Mouse (Mus musculus) MEL (cell line): ENCODE data around the gene Tmem161a. TPM values are rescaled to one million over a fixed set of nuclear protein-coding genes. Genes with fewer than 3 reads are reported as not detected.

ENCODE experiments used
- DNase-seq: peaks from one replicate; pipeline ENCODE4 v3.0.0; 2011; ENCODE audit warnings: low read depth, low spot score
- H3K27ac ChIP-seq: 2 replicates; pipeline ENCODE4 v1.5.1; 2012; ENCODE audit warnings: low read depth, mild to moderate bottlenecking, control low read depth, low read length, moderate library complexity; ENCODE audit not compliant: control insufficient read depth
- H3K27me3 ChIP-seq, 2 experiments: fragments of 150-350 bp in 1 of 2; sonication (generic) in 1 of 2; 2 replicates each; pipeline ENCODE4 v1.6.1; 2012; ENCODE audit warnings: low read length in 2 of 2, mild to moderate bottlenecking in 2 of 2, improper control_type of control experiment in 1 of 2, moderate library complexity in 1 of 2; ENCODE audit not compliant: insufficient read depth in 2 of 2, control insufficient read depth in 1 of 2
- H3K36me3 ChIP-seq, 2 experiments: 2 replicates each; pipeline ENCODE4 v1.6.1; 2012 to 2014; ENCODE audit warnings: low read length in 2 of 2, improper control_type of control experiment in 1 of 2, inconsistent platforms in 1 of 2, mild to moderate bottlenecking in 1 of 2; ENCODE audit not compliant: insufficient read depth in 2 of 2, control insufficient read depth in 1 of 2
- H3K4me1 ChIP-seq, 2 experiments: fragments of 150-350 bp in 1 of 2; sonication (generic) in 1 of 2; 2 replicates each; pipeline ENCODE4 v1.6.1; 2012; ENCODE audit warnings: low read length in 2 of 2, improper control_type of control experiment in 1 of 2, mild to moderate bottlenecking in 1 of 2; ENCODE audit not compliant: insufficient read depth in 2 of 2, control insufficient read depth in 1 of 2
- H3K4me3 ChIP-seq, 2 experiments: fragments of 150-350 bp in 1 of 2; sonication (generic) in 1 of 2; 2 replicates each; pipeline ENCODE4 v1.5.1; 2012; ENCODE audit warnings: low read depth in 2 of 2, low read length in 2 of 2, mild to moderate bottlenecking in 2 of 2, moderate library complexity in 2 of 2, control low read depth in 1 of 2, improper control_type of control experiment in 1 of 2; ENCODE audit not compliant: control insufficient read depth in 1 of 2, insufficient read depth in 1 of 2
- H3K79me2 ChIP-seq: 2 replicates; pipeline ENCODE4 v1.6.1; 2012; ENCODE audit warnings: mild to moderate bottlenecking, low read length, moderate library complexity; ENCODE audit not compliant: control insufficient read depth, poor library complexity, insufficient read depth
- H3K9ac ChIP-seq: 2 replicates; pipeline ENCODE4 v1.6.1; 2012; ENCODE audit warnings: low read depth, mild to moderate bottlenecking, control low read depth, low read length, moderate library complexity; ENCODE audit not compliant: control insufficient read depth, poor library complexity, severe bottlenecking
- H3K9me3 ChIP-seq: fragments of 150-350 bp; sonication (generic); replicated peaks from 2 replicates; pipeline ENCODE4 v1.6.1; 2012; ENCODE audit warnings: mild to moderate bottlenecking, low read length, improper control_type of control experiment, moderate library complexity; ENCODE audit not compliant: insufficient read depth
- BHLHE40 ChIP-seq: IDR thresholded peaks from 2 replicates; pipeline ENCODE4 v1.6.1; 2012; ENCODE audit warnings: low read depth, mild to moderate bottlenecking, inconsistent platforms, low read length, improper control_type of control experiment, borderline replicate concordance
- CHD1 ChIP-seq: IDR thresholded peaks from 2 replicates; pipeline ENCODE4 v1.6.1; 2012; ENCODE audit warnings: low read depth, mild to moderate bottlenecking, inconsistent platforms, low read length, improper control_type of control experiment
- CHD2 ChIP-seq: IDR thresholded peaks from 2 replicates; pipeline ENCODE4 v1.6.1; 2011; ENCODE audit warnings: low read length, improper control_type of control experiment
- CTCF ChIP-seq, 3 experiments: IDR thresholded peaks in 2 of 3; conservative IDR thresholded peaks in 1 of 3; 2 replicates each; pipeline ENCODE4 v1.5.1; 2011 to 2012; ENCODE audit warnings: low read length in 3 of 3, low read depth in 2 of 3, mild to moderate bottlenecking in 2 of 3, improper control_type of control experiment in 1 of 3, inconsistent platforms in 1 of 3, mixed read lengths in 1 of 3, moderate library complexity in 1 of 3; ENCODE audit not compliant: control insufficient read depth in 1 of 3, insufficient read depth in 1 of 3, poor library complexity in 1 of 3, severe bottlenecking in 1 of 3
- ELF1 ChIP-seq: IDR thresholded peaks from 2 replicates; pipeline ENCODE4 v1.6.1; 2014; ENCODE audit warnings: low read depth, mild to moderate bottlenecking, inconsistent platforms, low read length, improper control_type of control experiment, moderate library complexity
- ETS1 ChIP-seq: IDR thresholded peaks from 2 replicates; pipeline ENCODE4 v1.6.1; 2012; ENCODE audit warnings: low read depth, mild to moderate bottlenecking, inconsistent platforms, low read length, improper control_type of control experiment, moderate library complexity
- GABPA ChIP-seq: IDR thresholded peaks from 2 replicates; pipeline ENCODE4 v1.6.1; 2012; ENCODE audit warnings: low read depth, mild to moderate bottlenecking, inconsistent platforms, low read length, improper control_type of control experiment, moderate library complexity
- GATA1 ChIP-seq: IDR thresholded peaks from 2 replicates; pipeline ENCODE4 v1.6.1; 2011; ENCODE audit warnings: low read depth, low read length, improper control_type of control experiment
- JUND ChIP-seq: IDR thresholded peaks from 2 replicates; pipeline ENCODE4 v1.6.1; 2011; ENCODE audit warnings: low read depth, mild to moderate bottlenecking, improper control_type of control experiment, low read length
- KAT2A ChIP-seq: conservative IDR thresholded peaks from 2 replicates; pipeline ENCODE4 v1.6.1; 2012; ENCODE audit warnings: low read depth, low read length, improper control_type of control experiment, inconsistent platforms
- MAFK ChIP-seq: IDR thresholded peaks from 2 replicates; pipeline ENCODE4 v1.6.1; 2011; ENCODE audit warnings: low read depth, mild to moderate bottlenecking, low read length, improper control_type of control experiment, borderline replicate concordance
- MAZ ChIP-seq: IDR thresholded peaks from 2 replicates; pipeline ENCODE4 v1.6.1; 2012; ENCODE audit warnings: low read depth, mild to moderate bottlenecking, inconsistent platforms, low read length, improper control_type of control experiment
- MXI1 ChIP-seq: IDR thresholded peaks from 2 replicates; pipeline ENCODE4 v1.6.1; 2011; ENCODE audit warnings: mild to moderate bottlenecking, low read depth, low read length, improper control_type of control experiment
- MYB ChIP-seq: IDR thresholded peaks from 2 replicates; pipeline ENCODE4 v1.6.1; 2011; ENCODE audit warnings: mild to moderate bottlenecking, low read depth, low read length, improper control_type of control experiment
- NRF1 ChIP-seq: IDR thresholded peaks from 2 replicates; pipeline ENCODE4 v1.6.1; 2014; ENCODE audit warnings: low read depth, mild to moderate bottlenecking, inconsistent platforms, low read length, improper control_type of control experiment, moderate library complexity; ENCODE audit not compliant: poor library complexity, insufficient read depth, severe bottlenecking
- POLR2A ChIP-seq, 2 experiments: IDR thresholded peaks; 2 replicates each; pipeline ENCODE4 v1.6.1; 2011 to 2012; ENCODE audit warnings: low read length in 2 of 2, mild to moderate bottlenecking in 2 of 2, control low read depth in 1 of 2, improper control_type of control experiment in 1 of 2, low read depth in 1 of 2, moderate library complexity in 1 of 2; ENCODE audit not compliant: control insufficient read depth in 1 of 2, insufficient read depth in 1 of 2, poor library complexity in 1 of 2
- RAD21 ChIP-seq: IDR thresholded peaks from 2 replicates; pipeline ENCODE4 v1.6.1; 2011; ENCODE audit warnings: mild to moderate bottlenecking, low read depth, low read length, improper control_type of control experiment
- RCOR1 ChIP-seq: IDR thresholded peaks from 2 replicates; pipeline ENCODE4 v1.6.1; 2012; ENCODE audit warnings: low read depth, mild to moderate bottlenecking, inconsistent platforms, low read length, improper control_type of control experiment
- SIN3A ChIP-seq: IDR thresholded peaks from 2 replicates; pipeline ENCODE4 v1.6.1; 2012; ENCODE audit warnings: low read length, improper control_type of control experiment, inconsistent platforms
- SMC3 ChIP-seq: IDR thresholded peaks from 2 replicates; pipeline ENCODE4 v1.6.1; 2011; ENCODE audit warnings: low read depth, low read length, improper control_type of control experiment
- TAL1 ChIP-seq: IDR thresholded peaks from 2 replicates; pipeline ENCODE4 v1.6.1; 2012; ENCODE audit warnings: mild to moderate bottlenecking, inconsistent platforms, low read length, moderate library complexity, mixed read lengths
- TBP ChIP-seq: IDR thresholded peaks from 2 replicates; pipeline ENCODE4 v1.8.0; 2011; ENCODE audit warnings: low read depth, low read length, improper control_type of control experiment
- TCF12 ChIP-seq: IDR thresholded peaks from 2 replicates; pipeline ENCODE4 v1.6.1; 2014; ENCODE audit warnings: low read depth, mild to moderate bottlenecking, inconsistent platforms, low read length, improper control_type of control experiment, moderate library complexity
- UBTF ChIP-seq: IDR thresholded peaks from 2 replicates; pipeline ENCODE4 v1.6.1; 2012; ENCODE audit warnings: low read depth, mild to moderate bottlenecking, inconsistent platforms, low read length, improper control_type of control experiment, moderate library complexity, borderline replicate concordance; ENCODE audit not compliant: insufficient read depth
- USF2 ChIP-seq, 2 experiments: IDR thresholded peaks; 2 replicates each; pipeline ENCODE4 v1.6.1; 2011 to 2012; ENCODE audit warnings: improper control_type of control experiment in 2 of 2, low read length in 2 of 2, borderline replicate concordance in 1 of 2, inconsistent platforms in 1 of 2, low read depth in 1 of 2, mild to moderate bottlenecking in 1 of 2; ENCODE audit not compliant: insufficient read depth in 1 of 2
- ZKSCAN1 ChIP-seq: IDR thresholded peaks from 2 replicates; pipeline ENCODE4 v1.6.1; 2012; ENCODE audit warnings: low read depth, mild to moderate bottlenecking, inconsistent platforms, low read length, improper control_type of control experiment, moderate library complexity
- polyA plus RNA-seq, 2 experiments: library from polyadenylated mRNA; stranded (reverse) in 1 of 2; unstranded in 1 of 2; fragments of >175 nt in 1 of 2; fragments of >200 nt in 1 of 2; gene quantifications; 2 replicates each; pipeline versions ENCODE4 v1.2.1 to v1.2.4; 2012; ENCODE audit warnings: low replicate concordance in 2 of 2, low read depth in 1 of 2; ENCODE audit not compliant: insufficient read length in 2 of 2, insufficient read depth in 1 of 2, missing spikeins in 1 of 2
- total RNA-seq: library from RNA; depleted of rRNA; stranded (reverse); fragments of 300-350 nt; gene quantifications from 2 replicates; pipeline ENCODE4 v1.2.3, GENCODE M21; 2012

Tmem161a gene
- total and polyA plus RNA-seq, 3 experiments = 50.7 to 51.4 TPM; not detected in 1

GRCm38 (mm10) chr8:70134086-70134485 lies 38.1 kb upstream of the Tmem161a start:
- no peak for DNase-seq
- Histone ChIP-seq H3K36me3 (peaks cover 0 to 5% of the 10 kb centered on the region in 2 experiments; a peak in 3 of 4 replicates), H3K9me3 (no peaks in the 10 kb centered on the region)

GRCm38 (mm10) chr8:70134931-70135330 lies 37.2 kb upstream of the Tmem161a start:
- DNase-seq = no peak
- Histone ChIP-seq H3K27me3 (no peaks in the 10 kb centered on the region), H3K79me2 (peaks cover 13% of the 10 kb centered on the region), H3K36me3 (peaks cover 0 to 5% of the 10 kb centered on the region in 2 experiments; a peak in 3 of 4 replicates), H3K4me3 (no peak overlapping the region), H3K9ac (no peak overlapping the region), H3K9me3 (no peaks in the 10 kb centered on the region), H3K27ac (no peak overlapping the region), H3K4me1 (peaks cover 4 to 15% of the 10 kb centered on the region in 2 experiments; a peak in 3 of 4 replicates)
- no peak for TF ChIP-seq GATA1
- no peak for TF ChIP-seq MAFK
- TF ChIP-seq RCOR1 = no peak
- TF ChIP-seq TBP = no peak
- no peak for TF ChIP-seq MXI1
- TF ChIP-seq ETS1 = no peak
- TF ChIP-seq ELF1 = no peak
- no peak for TF ChIP-seq NRF1
- TF ChIP-seq TAL1 = no peak
- TF ChIP-seq CTCF (IDR thresholded peaks at IDR 0.05 in 2 of 3, conservative IDR thresholded peaks at IDR 0.05 in 1 of 3; ENCODE audit: control insufficient read depth in 1 of 3, insufficient read depth in 1 of 3, low read depth in 2 of 3, low read length in 3 of 3, poor library complexity in 1 of 3, severe bottlenecking in 1 of 3) = no peak
- TF ChIP-seq SIN3A = no peak
- TF ChIP-seq CHD1 = no peak
- TF ChIP-seq GABPA = no peak

More at GRCm38 (mm10) chr8:70134086-70134485, 38.1 kb upstream of the Tmem161a start:
- H3K9ac ChIP-seq = no peak overlapping the region
- no peak overlapping the region for H3K4me3 ChIP-seq
- H3K4me1 ChIP-seq = peaks cover 4 to 15% of the 10 kb centered on the region in 2 experiments; a peak in 3 of 4 replicates
- no peaks in the 10 kb centered on the region for H3K27me3 ChIP-seq
- peaks cover 11% of the 10 kb centered on the region for H3K79me2 ChIP-seq
- TF ChIP-seq GABPA = no peak
- no peak for TF ChIP-seq TCF12
- TF ChIP-seq MAFK = no peak
- no peak for TF ChIP-seq NRF1
- no peak for TF ChIP-seq RCOR1
- TF ChIP-seq POLR2A (IDR thresholded peaks at IDR 0.05; ENCODE audit: control insufficient read depth in 1 of 2, insufficient read depth in 1 of 2, low read depth in 1 of 2, low read length in 2 of 2, poor library complexity in 1 of 2) = 0 out of 4 replicates have a peak, but pooled peaks of 1 of the 2 experiments have one; percentile 13
- no peak overlapping the region for H3K27ac ChIP-seq

GRCm38 (mm10) chr8:70136591-70136990 lies 35.6 kb upstream of the Tmem161a start:
- H3K4me1 ChIP-seq = peaks cover 4 to 21% of the 10 kb centered on the region in 2 experiments; a peak in 3 of 4 replicates
- no peak for TF ChIP-seq RAD21
- no peak for TF ChIP-seq ETS1
- TF ChIP-seq UBTF = no peak
- no peak for TF ChIP-seq TCF12
- TF ChIP-seq JUND = no peak
- no peak for TF ChIP-seq GATA1
- TF ChIP-seq ZKSCAN1 = no peak
- TF ChIP-seq SMC3 = no peak
- no peak for TF ChIP-seq ELF1
- no peak for TF ChIP-seq MYB
- TF ChIP-seq KAT2A = no peak
- TF ChIP-seq USF2 (IDR thresholded peaks at IDR 0.05; ENCODE audit: borderline replicate concordance in 1 of 2, insufficient read depth in 1 of 2, low read depth in 1 of 2, low read length in 2 of 2) = no peak
- TF ChIP-seq BHLHE40 = no peak
- no peak for TF ChIP-seq CHD2
- no peak for TF ChIP-seq MAZ

More at GRCm38 (mm10) chr8:70136591-70136990, 35.6 kb upstream of the Tmem161a start:
- Histone ChIP-seq H3K36me3 (peaks cover 0 to 3% of the 10 kb centered on the region in 2 experiments; a peak in 3 of 4 replicates), H3K27ac (no peak overlapping the region), H3K4me3 (no peak overlapping the region), H3K9ac (no peak overlapping the region), H3K79me2 (peaks cover 18% of the 10 kb centered on the region), H3K27me3 (no peaks in the 10 kb centered on the region), H3K9me3 (no peaks in the 10 kb centered on the region)
- DNase-seq = no peak
